Mouse (Mus musculus) E14TG2a.4 (cell line): ENCODE measurements around the gene Cux1.

Experiments
- CTCF ChIP-seq: conservative IDR thresholded peaks from 2 replicates; pipeline ENCODE4 v1.5.1; 2014; ENCODE audit warnings: low read length
- POU5F1 ChIP-seq: IDR thresholded peaks from 2 replicates; pipeline ENCODE4 v1.6.1; 2014; ENCODE audit warnings: low read length, borderline replicate concordance

DNA sequence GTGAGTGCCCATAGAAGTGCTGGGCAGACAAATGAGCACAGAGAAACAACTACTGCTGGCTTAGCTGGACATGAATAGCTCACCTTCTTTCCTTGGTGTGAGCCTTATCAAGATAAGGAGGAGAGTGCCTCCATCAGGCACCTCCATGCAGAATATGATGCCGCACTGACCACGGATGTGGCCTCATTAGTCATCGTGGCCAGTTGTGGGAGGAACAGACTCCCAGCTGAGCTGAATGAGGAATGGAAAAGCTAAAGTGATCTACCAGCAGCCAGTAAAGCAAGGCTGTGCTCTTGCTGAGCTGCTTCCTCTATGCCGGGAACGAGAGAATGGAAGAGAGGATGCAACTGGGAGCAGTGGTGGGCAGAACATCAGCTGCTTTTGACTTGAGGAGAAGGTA, 101.9 kb downstream of the Cux1 start:
- no peak for TF ChIP-seq CTCF
- TF ChIP-seq POU5F1, result no peak
